In the genomic region with DNA sequence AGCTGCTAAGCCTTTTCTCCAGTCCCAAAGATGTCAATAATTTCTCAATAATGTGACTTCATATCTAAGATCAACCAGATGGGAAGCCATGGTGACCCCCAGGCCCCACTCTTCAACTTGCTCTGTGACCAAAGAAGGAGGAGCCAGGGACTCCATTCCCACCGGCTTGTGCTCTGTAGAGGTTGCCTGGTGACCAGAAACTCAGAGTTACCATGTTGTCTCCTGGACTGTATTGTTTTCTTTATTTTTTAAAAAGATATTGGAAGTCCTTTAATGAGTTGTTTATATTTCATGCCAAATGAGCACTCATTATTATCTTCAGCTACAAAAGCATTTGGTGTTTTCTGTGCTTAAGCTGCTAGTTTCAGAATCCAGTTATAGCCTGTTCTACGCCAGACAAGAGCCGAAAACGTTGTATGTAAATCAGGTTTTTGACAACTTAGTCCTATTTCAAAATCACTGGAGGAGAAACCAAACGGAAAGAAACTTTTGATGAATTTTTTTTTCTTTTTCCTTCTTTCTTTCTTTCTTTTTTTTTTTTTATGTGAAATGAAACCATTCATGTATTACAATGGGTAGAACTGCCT, we compare ENCODE assay signal across 11 mouse cellular contexts. TPM values are rescaled to one million over a fixed set of nuclear protein-coding genes. Genes with fewer than 3 reads are reported as not detected.
DNase-seq lines count a peak whose midpoint lies in the region; ATAC-seq lines count a peak whose summit lies in the region.
"Had no signal": no experiment of that assay in that cellular context is flagged by ENCODE, and none has a peak within 500 bp of the region (broad histone marks: within the 10 kb centered on the region; RNA-seq: fewer than 3 reads in every experiment).

No protein-coding gene starts in this region.

- no peaks in the 10 kb centered on the region for H3K36me3 ChIP-seq in embryonic facial prominence, embryonic 13.5 days
- H3K36me3 ChIP-seq in embryonic facial prominence, embryonic 10.5 days (replicated peaks) = no peaks in the 10 kb centered on the region
- no peaks in the 10 kb centered on the region for H3K36me3 ChIP-seq in hindbrain, embryonic 14.5 days (replicated peaks; ENCODE audit: control insufficient read depth, insufficient read depth)
- H3K36me3 ChIP-seq in hindbrain, embryonic 10.5 days = no peaks in the 10 kb centered on the region
- no peaks in the 10 kb centered on the region for H3K36me3 ChIP-seq in neural tube, embryonic 14.5 days (ENCODE audit: control insufficient read depth, insufficient read depth, low read length)
- H3K36me3 ChIP-seq in neural tube, embryonic 15.5 days = no peaks in the 10 kb centered on the region
- H3K36me3 ChIP-seq: hindbrain, embryonic 12.5 days; liver, embryonic 12.5 days had no signal

- H3K9me3 ChIP-seq in embryonic facial prominence, embryonic 13.5 days = no peaks in the 10 kb centered on the region
- no peaks in the 10 kb centered on the region for H3K9me3 ChIP-seq in embryonic facial prominence, embryonic 10.5 days
- no peaks in the 10 kb centered on the region; the same call in 1 of the 2 replicates for H3K9me3 ChIP-seq in hindbrain, embryonic 14.5 days (ENCODE audit: control insufficient read depth, low read length)
- H3K9me3 ChIP-seq in hindbrain, embryonic 10.5 days = peaks cover 4% of the 10 kb centered on the region
- H3K9me3 ChIP-seq in neural tube, embryonic 14.5 days (ENCODE audit: control insufficient read depth, low read length) = no peaks in the 10 kb centered on the region
- no peaks in the 10 kb centered on the region for H3K9me3 ChIP-seq in neural tube, embryonic 15.5 days (replicated peaks)
- H3K9me3 ChIP-seq: liver, embryonic 12.5 days had no signal

- no peaks in the 10 kb centered on the region for H3K27me3 ChIP-seq in embryonic facial prominence, embryonic 13.5 days
- peaks cover 43% of the 10 kb centered on the region for H3K27me3 ChIP-seq in embryonic facial prominence, embryonic 10.5 days (replicated peaks; ENCODE audit: low read depth, poor library complexity, severe bottlenecking)
- 0 out of 2 replicates have a peak, but pooled peaks cover 9% of the 10 kb centered on the region for H3K27me3 ChIP-seq in hindbrain, embryonic 14.5 days (ENCODE audit: control insufficient read depth, insufficient read depth, low read length)
- peaks cover 35% of the 10 kb centered on the region for H3K27me3 ChIP-seq in hindbrain, embryonic 10.5 days (ENCODE audit: insufficient read depth, poor library complexity, severe bottlenecking)
- H3K27me3 ChIP-seq in neural tube, embryonic 14.5 days (ENCODE audit: control insufficient read depth, insufficient read depth, low read length) = no peaks in the 10 kb centered on the region
- H3K27me3 ChIP-seq in neural tube, embryonic 15.5 days (replicated peaks) = no peaks in the 10 kb centered on the region

- 82% methylated on average over 5 of the region's 5 CpGs for WGBS in embryonic facial prominence, embryonic 13.5 days
- 90% methylated on average over 5 of the region's 5 CpGs for WGBS in embryonic facial prominence, embryonic 10.5 days
- 65% methylated on average over 5 of the region's 5 CpGs for WGBS in hindbrain, embryonic 14.5 days
- WGBS in hindbrain, embryonic 10.5 days = 89% methylated on average over 5 of the region's 5 CpGs
- 50% methylated on average over 5 of the region's 5 CpGs for WGBS in neural tube, embryonic 14.5 days
- 44% methylated on average over 5 of the region's 5 CpGs for WGBS in neural tube, embryonic 15.5 days

- H3K4me3 ChIP-seq in embryonic facial prominence, embryonic 13.5 days = no peak overlapping the region
- H3K4me3 ChIP-seq in embryonic facial prominence, embryonic 10.5 days = no peak overlapping the region
- H3K4me3 ChIP-seq in hindbrain, embryonic 14.5 days (replicated peaks; ENCODE audit: low read length) = no peak overlapping the region
- no peak overlapping the region for H3K4me3 ChIP-seq in hindbrain, embryonic 10.5 days
- no peak overlapping the region for H3K4me3 ChIP-seq in neural tube, embryonic 14.5 days (ENCODE audit: low read depth, low read length)
- H3K4me3 ChIP-seq in neural tube, embryonic 15.5 days (replicated peaks) = no peak overlapping the region
- H3K4me3 ChIP-seq: hindbrain, embryonic 12.5 days; liver, embryonic 12.5 days; megakaryocyte, embryonic 14.5 days had no signal

- no peak for ATAC-seq in embryonic facial prominence, embryonic 13.5 days (ENCODE audit: insufficient number of reproducible peaks, insufficient read depth, low FRiP score, low TSS enrichment, low read depth)
- ATAC-seq in hindbrain, embryonic 14.5 days (ENCODE audit: low FRiP score) = no peak
- ATAC-seq in neural tube, embryonic 14.5 days (ENCODE audit: low read depth) = 0 out of 2 replicates have a peak, but pooled peaks have one; percentile 31
- no peak for ATAC-seq in neural tube, embryonic 15.5 days (ENCODE audit: low FRiP score)
- ATAC-seq: liver, embryonic 12.5 days had no signal

- H3K4me2 ChIP-seq in embryonic facial prominence, embryonic 13.5 days = no peak overlapping the region
- H3K4me2 ChIP-seq in hindbrain, embryonic 14.5 days (replicated peaks) = no peak overlapping the region
- H3K4me2 ChIP-seq in neural tube, embryonic 14.5 days (ENCODE audit: low read depth, low read length) = no peak overlapping the region
- no peak overlapping the region for H3K4me2 ChIP-seq in neural tube, embryonic 15.5 days
- H3K4me2 ChIP-seq: hindbrain, embryonic 12.5 days; liver, embryonic 12.5 days had no signal

- no peak overlapping the region for H3K9ac ChIP-seq in embryonic facial prominence, embryonic 13.5 days
- no peak overlapping the region for H3K9ac ChIP-seq in hindbrain, embryonic 14.5 days
- no peak overlapping the region for H3K9ac ChIP-seq in neural tube, embryonic 14.5 days (replicated peaks; ENCODE audit: low read depth, low read length)
- H3K9ac ChIP-seq in neural tube, embryonic 15.5 days (replicated peaks) = no peak overlapping the region
- H3K9ac ChIP-seq: hindbrain, embryonic 12.5 days; liver, embryonic 12.5 days had no signal

- no peak for DNase-seq in embryonic facial prominence, embryonic 10.5 days (ENCODE audit: low spot score)
- DNase-seq in hindbrain, embryonic 14.5 days (ENCODE audit: low spot score) = no peak
- DNase-seq in hindbrain, embryonic 10.5 days (ENCODE audit: low spot score) = no peak
- DNase-seq in retina, embryonic 14.5 days (ENCODE audit: low spot score) = no peak
- no peak for DNase-seq in cerebellum, adult 11-12 months

- 0 out of 2 replicates have a peak overlapping the region, but pooled peaks have one; percentile 40 for H3K27ac ChIP-seq in embryonic facial prominence, embryonic 13.5 days
- H3K27ac ChIP-seq in embryonic facial prominence, embryonic 10.5 days (replicated peaks) = no peak overlapping the region
- 0 out of 2 replicates have a peak overlapping the region, but pooled peaks have one; percentile 9 for H3K27ac ChIP-seq in hindbrain, embryonic 14.5 days
- no peak overlapping the region for H3K27ac ChIP-seq in hindbrain, embryonic 10.5 days
- H3K27ac ChIP-seq in neural tube, embryonic 14.5 days (ENCODE audit: low read depth, low read length) = no peak overlapping the region
- H3K27ac ChIP-seq in neural tube, embryonic 15.5 days (replicated peaks) = no peak overlapping the region
- H3K27ac ChIP-seq: hindbrain, embryonic 12.5 days; liver, embryonic 12.5 days had no signal

- H3K4me1 ChIP-seq in embryonic facial prominence, embryonic 13.5 days = peaks cover 4% of the 10 kb centered on the region; the same call in 1 of the 2 replicates
- H3K4me1 ChIP-seq in embryonic facial prominence, embryonic 10.5 days = peaks cover 4% of the 10 kb centered on the region; the same call in 1 of the 2 replicates
- H3K4me1 ChIP-seq in hindbrain, embryonic 14.5 days (replicated peaks; ENCODE audit: control insufficient read depth, insufficient read depth, low read length) = no peaks in the 10 kb centered on the region
- H3K4me1 ChIP-seq in hindbrain, embryonic 10.5 days (replicated peaks) = no peaks in the 10 kb centered on the region; the same call in 1 of the 2 replicates
- peaks cover 6% of the 10 kb centered on the region; the same call in 1 of the 2 replicates for H3K4me1 ChIP-seq in neural tube, embryonic 14.5 days (ENCODE audit: control insufficient read depth, insufficient read depth, low read length)
- peaks cover 8% of the 10 kb centered on the region for H3K4me1 ChIP-seq in neural tube, embryonic 15.5 days
- H3K4me1 ChIP-seq: hindbrain, embryonic 12.5 days had no signal

RNA-seq across cellular contexts. Expression of a gene that starts 42.7 kb away (rescaled TPM):
- 3.0 and 3.6 TPM in 2 replicates for polyA plus RNA-seq in embryonic facial prominence, embryonic 13.5 days (2015; fragmentation: Nextera tagmentation; extraction: Ambion mirVana)
- polyA plus RNA-seq in embryonic facial prominence, embryonic 10.5 days (2016; fragmentation: Nextera tagmentation; extraction: Ambion mirVana) = 2.5 and 3.1 TPM in 2 replicates
- polyA plus RNA-seq in hindbrain, embryonic 14.5 days (2014; fragmentation: Nextera tagmentation; extraction: Ambion mirVana) = 1.1 and 1.3 TPM in 2 replicates
- polyA plus RNA-seq in hindbrain, embryonic 10.5 days (2016; fragmentation: Nextera tagmentation; extraction: Ambion mirVana) = 2.4 and 2.6 TPM in 2 replicates
- 0.39 and 0.80 TPM in 2 replicates for polyA plus RNA-seq in neural tube, embryonic 14.5 days (2014; fragmentation: Nextera tagmentation; extraction: Ambion mirVana)
- polyA plus RNA-seq in neural tube, embryonic 15.5 days (2015; fragmentation: Nextera tagmentation; extraction: Ambion mirVana) = 1.3 and 3.2 TPM in 2 replicates

Comparison
In these comparisons a context has a peak if more than half of its experiments do, and no peak if none do; other contexts are left out.
1. H3K27ac ChIP-seq: peak in embryonic facial prominence, embryonic 13.5 days (single experiment) and hindbrain, embryonic 14.5 days (single experiment); none in embryonic facial prominence, embryonic 10.5 days (single experiment), hindbrain, embryonic 10.5 days (single experiment), neural tube, embryonic 14.5 days (single experiment) and neural tube, embryonic 15.5 days (single experiment).